Mouse (Mus musculus) kidney, embryonic 16.5 days (tissue): ENCODE data around the gene Pomt1. TPM values are rescaled to one million over a fixed set of nuclear protein-coding genes. Genes with fewer than 3 reads are reported as not detected.

ENCODE experiments used
- ATAC-seq: fragments of 200-750 bp; cut with Nextera tagmentation; 2 replicates; pipeline ENCODE4 v1.8.0; 2017; ENCODE audit warnings: moderate TSS enrichment; ENCODE audit not compliant: low FRiP score, low TSS enrichment
- H3K27ac ChIP-seq: fragments of 300-500 bp; sonication (generic); 2 replicates; pipeline ENCODE4 v1.5.1; 2014; ENCODE audit warnings: low read length
- H3K27me3 ChIP-seq: fragments of 300-500 bp; sonication (generic); 2 replicates; pipeline ENCODE4 v1.6.1; 2014; ENCODE audit warnings: low read length, control low read depth, mixed read lengths; ENCODE audit not compliant: insufficient read depth
- H3K36me3 ChIP-seq: fragments of 300-500 bp; sonication (generic); 2 replicates; pipeline ENCODE4 v1.6.1; 2014; ENCODE audit warnings: low read length, control low read depth, mixed read lengths; ENCODE audit not compliant: insufficient read depth
- H3K4me1 ChIP-seq: fragments of 300-500 bp; sonication (generic); 2 replicates; pipeline ENCODE4 v1.6.1; 2014; ENCODE audit warnings: low read length, control low read depth, mixed read lengths; ENCODE audit not compliant: insufficient read depth
- H3K4me2 ChIP-seq: fragments of 300-500 bp; sonication (generic); replicated peaks from 2 replicates; pipeline ENCODE4 v1.6.1; 2014; ENCODE audit warnings: low read depth, low read length
- H3K4me3 ChIP-seq: fragments of 300-500 bp; sonication (generic); 2 replicates; pipeline ENCODE4 v1.5.1; 2014; ENCODE audit warnings: mild to moderate bottlenecking, low read length
- H3K9ac ChIP-seq: fragments of 300-500 bp; sonication (generic); replicated peaks from 2 replicates; pipeline ENCODE4 v1.6.1; 2014; ENCODE audit warnings: low read length
- H3K9me3 ChIP-seq: fragments of 300-500 bp; sonication (generic); 2 replicates; pipeline ENCODE4 v1.6.1; 2016; ENCODE audit warnings: low read length, control low read depth
- WGBS: fragments of 180-500 bp; shearing (Covaris S2); extraction: QIAGEN DNeasy Blood & Tissue Kit; methylation state at CpG from one replicate; pipeline ENCODE4 v1.1.7; 2014; 5-methylcytosine and 5-hydroxymethylcytosine counted together
- polyA plus RNA-seq: library from polyadenylated mRNA; unstranded; fragments of >200 nt; fragmentation: Nextera tagmentation; extraction: Ambion mirVana; gene quantifications from 2 replicates; pipeline ENCODE4 v1.2.1, GENCODE M21; 2015

The Pomt1 gene
- polyA plus RNA-seq, 1 experiment from 2014 or later: 31.6 TPM

DNA sequence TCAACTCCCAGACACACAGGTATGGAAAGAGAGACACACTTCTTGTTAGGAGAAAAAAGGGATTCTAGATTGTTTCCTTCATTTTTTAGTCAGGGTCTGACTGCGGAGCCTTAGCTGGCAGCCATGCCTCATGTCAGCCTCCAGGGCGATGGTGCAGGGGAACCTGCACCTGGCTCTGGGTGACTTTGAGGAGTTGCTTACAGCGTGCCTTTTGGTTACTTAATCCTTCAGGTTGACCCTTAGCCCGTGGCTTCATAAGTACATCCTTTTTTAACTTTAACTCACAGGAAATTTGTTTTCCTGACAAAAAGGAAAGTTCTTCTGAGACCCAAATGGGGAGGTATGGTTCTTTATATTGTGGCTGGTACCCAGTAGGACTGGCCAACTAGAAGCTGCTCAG is 6.6 kb downstream of the Pomt1 start:
- Histone ChIP-seq H3K36me3 (peaks cover 14% of the 10 kb centered on the region), H3K4me1 (peaks cover 2% of the 10 kb centered on the region; the same call in 1 of the 2 replicates), H3K27me3 (no peaks in the 10 kb centered on the region), H3K4me2 (no peak overlapping the region), H3K9ac (no peak overlapping the region), H3K4me3 (no peak overlapping the region), H3K27ac (no peak overlapping the region), H3K9me3 (no peaks in the 10 kb centered on the region)
- no peak for ATAC-seq
- WGBS: 82% methylated on average over 4 of the region's 4 CpGs

DNA sequence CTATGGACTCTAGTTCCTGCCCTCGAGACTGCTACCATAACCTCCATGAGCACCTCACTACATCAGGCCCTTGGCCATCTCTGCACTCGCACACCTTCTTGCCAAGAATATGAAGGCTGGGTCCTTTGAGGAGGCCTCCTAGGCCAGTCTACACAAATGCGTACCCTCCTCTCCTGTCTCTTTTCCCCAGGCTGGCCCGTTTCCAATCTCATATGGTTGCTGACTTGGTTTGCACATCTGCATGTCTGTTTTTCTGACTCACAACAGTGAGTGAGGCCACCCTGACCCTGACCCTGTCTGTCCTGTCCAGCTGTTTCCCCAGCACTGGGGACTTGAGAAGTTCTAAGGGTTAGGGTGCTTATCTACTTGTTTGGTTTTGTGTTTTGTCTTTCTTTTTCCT is 10.4 kb downstream of the Pomt1 start:
- 80% methylated on average over 4 of the region's 4 CpGs for WGBS
- H3K36me3 ChIP-seq: peaks cover 31% of the 10 kb centered on the region

DNA sequence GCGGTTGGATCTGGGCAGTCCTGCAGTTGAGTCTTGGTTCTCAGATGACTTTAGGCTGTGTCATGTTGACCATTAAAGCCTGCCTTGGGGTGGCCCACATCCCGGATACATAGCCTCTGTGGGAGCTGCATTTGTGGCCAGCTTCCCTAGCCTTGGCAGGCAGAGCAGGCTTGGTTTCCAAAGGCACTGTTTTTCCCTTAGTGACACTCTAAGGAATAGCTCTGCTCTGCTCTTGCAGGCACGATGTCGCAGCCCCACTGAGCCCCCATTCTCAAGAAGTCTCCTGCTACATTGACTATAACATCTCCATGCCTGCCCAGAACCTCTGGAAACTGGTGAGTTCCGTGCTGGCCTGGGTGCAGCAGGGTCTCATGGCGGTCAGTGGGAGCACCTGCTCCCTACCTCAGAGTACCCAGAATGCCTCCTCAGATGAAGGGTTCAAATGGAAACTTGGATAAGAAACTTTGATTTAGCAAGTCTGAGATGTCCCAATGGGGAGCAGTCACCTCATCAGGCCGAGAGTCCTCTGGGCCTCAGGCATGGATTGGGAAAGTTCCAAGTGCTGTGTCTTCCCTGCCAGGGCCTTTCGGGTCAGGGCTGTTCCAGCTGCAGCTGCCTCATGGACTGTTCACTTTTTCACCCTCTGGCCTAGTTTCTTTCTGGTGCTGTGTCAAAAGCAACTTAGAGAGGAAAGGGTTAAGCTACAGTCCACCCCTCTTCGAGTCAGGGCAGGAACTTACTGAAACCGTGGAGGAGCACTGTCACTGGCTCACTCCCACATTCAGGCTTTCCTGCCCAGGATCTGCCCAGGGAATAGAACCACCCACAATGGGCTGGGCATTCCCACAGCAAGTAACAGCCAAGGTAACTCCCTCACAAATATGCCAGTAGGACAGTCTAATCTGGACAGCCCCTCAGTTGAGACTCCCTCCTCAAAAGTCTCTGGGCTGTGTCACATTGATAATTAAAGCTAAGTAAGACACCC is 12.3 kb downstream of the Pomt1 start:
- peaks cover 47% of the 10 kb centered on the region for H3K36me3 ChIP-seq
- no peaks in the 10 kb centered on the region for H3K9me3 ChIP-seq
- H3K27ac ChIP-seq: no peak overlapping the region
- no peak overlapping the region for H3K4me2 ChIP-seq
- 74% methylated on average over 10 of the region's 10 CpGs for WGBS
- no peak overlapping the region for H3K9ac ChIP-seq
- H3K4me1 ChIP-seq: no peaks in the 10 kb centered on the region
- no peak for ATAC-seq
- no peak overlapping the region for H3K4me3 ChIP-seq
- H3K27me3 ChIP-seq: no peaks in the 10 kb centered on the region

More for the DNA sequence above, 10.4 kb downstream of the Pomt1 start:
- Histone ChIP-seq H3K4me1 (no peaks in the 10 kb centered on the region), H3K27ac (no peak overlapping the region), H3K9me3 (no peaks in the 10 kb centered on the region), H3K4me2 (no peak overlapping the region), H3K27me3 (no peaks in the 10 kb centered on the region), H3K4me3 (no peak overlapping the region), H3K9ac (no peak overlapping the region)
- ATAC-seq: no peak

- Histone ChIP-seq H3K4me2 (no peak overlapping the region), H3K36me3 (peaks cover 52% of the 10 kb centered on the region), H3K9me3 (no peaks in the 10 kb centered on the region), H3K9ac (no peak overlapping the region), H3K27ac (no peak overlapping the region), H3K4me3 (no peak overlapping the region), H3K27me3 (no peaks in the 10 kb centered on the region), H3K4me1 (no peaks in the 10 kb centered on the region)
- WGBS: 86% methylated on average over 12 of the region's 12 CpGs
- ATAC-seq: no peak
Measured at GRCm38 (mm10) chr2:32251791-32252527, 15.6 kb downstream of the Pomt1 start.

- H3K4me2 ChIP-seq: no peak overlapping the region
- no peak overlapping the region for H3K4me3 ChIP-seq
- no peak for ATAC-seq
- H3K9me3 ChIP-seq: no peaks in the 10 kb centered on the region
- H3K27ac ChIP-seq: no peak overlapping the region
- H3K27me3 ChIP-seq: no peaks in the 10 kb centered on the region
- H3K9ac ChIP-seq: no peak overlapping the region
- H3K36me3 ChIP-seq: peaks cover 53% of the 10 kb centered on the region
- H3K4me1 ChIP-seq: no peaks in the 10 kb centered on the region
- WGBS: 90% methylated on average over 5 of the region's 5 CpGs
Measured at GRCm38 (mm10) chr2:32252658-32253057, 16.3 kb downstream of the Pomt1 start.

DNA sequence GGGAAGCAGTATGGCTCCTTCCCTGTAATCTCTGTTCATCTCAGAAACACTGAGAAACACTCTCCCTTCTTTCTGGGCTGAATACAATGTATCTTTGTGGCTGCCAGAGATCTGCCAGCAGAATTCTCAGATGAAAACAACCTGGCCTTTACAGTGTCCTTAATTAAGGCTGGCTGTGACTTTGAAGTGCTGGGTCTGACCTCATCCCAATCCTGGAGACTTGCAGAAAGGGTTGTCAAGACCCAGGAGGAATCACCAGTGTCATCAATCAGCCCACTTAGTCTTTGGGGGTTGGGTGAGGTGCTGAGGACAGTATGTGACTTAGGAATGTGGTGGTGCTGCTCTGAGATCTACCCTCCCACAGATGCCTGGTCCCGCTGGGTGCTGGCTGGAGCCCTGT is 17.0 kb downstream of the Pomt1 start:
- Histone ChIP-seq H3K9me3 (no peaks in the 10 kb centered on the region), H3K4me3 (no peak overlapping the region), H3K36me3 (peaks cover 50% of the 10 kb centered on the region), H3K4me1 (no peaks in the 10 kb centered on the region), H3K9ac (no peak overlapping the region), H3K27me3 (no peaks in the 10 kb centered on the region), H3K27ac (no peak overlapping the region), H3K4me2 (no peak overlapping the region)
- WGBS: 100% methylated on average over 1 of the region's 1 CpGs
- no peak for ATAC-seq

DNA sequence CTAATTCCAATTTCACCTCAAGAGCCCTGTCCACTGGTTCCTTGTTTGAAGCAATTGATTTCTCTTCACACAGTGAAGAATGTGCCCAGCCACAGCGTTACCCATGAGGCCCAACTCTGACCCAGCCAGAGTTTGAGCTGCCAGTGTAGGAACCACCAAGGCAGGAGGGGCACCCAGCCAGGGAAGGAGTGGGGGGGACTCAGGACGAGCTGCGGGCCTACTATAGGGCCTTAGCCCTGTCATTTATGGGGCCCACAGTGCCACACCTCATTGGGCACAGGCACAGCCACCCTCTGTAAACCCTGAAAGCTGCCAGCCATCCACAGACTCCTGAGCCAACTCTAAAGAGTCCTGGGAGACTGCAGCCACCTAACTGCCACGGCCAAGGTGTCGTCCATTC is 18.2 kb downstream of the Pomt1 start:
- Histone ChIP-seq H3K9ac (no peak overlapping the region), H3K4me2 (no peak overlapping the region), H3K9me3 (no peaks in the 10 kb centered on the region), H3K4me1 (peaks cover 8% of the 10 kb centered on the region), H3K4me3 (no peak overlapping the region), H3K27ac (no peak overlapping the region), H3K27me3 (no peaks in the 10 kb centered on the region), H3K36me3 (peaks cover 50% of the 10 kb centered on the region)
- 86% methylated on average over 5 of the region's 5 CpGs for WGBS
- ATAC-seq: no peak

DNA sequence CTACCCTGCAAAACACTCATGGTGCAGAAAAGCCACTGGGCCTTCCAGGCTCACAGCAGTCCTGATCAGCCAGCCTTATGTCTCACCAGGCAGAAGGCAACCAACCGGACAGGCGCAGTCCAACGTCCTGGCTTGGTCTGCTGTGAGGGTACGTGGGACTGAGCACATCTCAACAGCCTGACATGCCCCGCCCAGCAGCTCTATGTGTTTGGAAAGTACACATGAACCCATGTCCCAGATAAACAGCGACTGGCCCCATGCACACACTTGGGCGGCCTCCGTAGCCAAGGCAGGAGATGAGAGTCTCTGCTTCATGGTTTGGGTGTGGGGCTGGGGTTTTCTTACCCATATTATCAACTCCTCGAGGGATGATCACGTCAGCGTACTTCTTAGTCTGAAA is 19.9 kb downstream of the Pomt1 start:
- H3K4me1 ChIP-seq: peaks cover 8% of the 10 kb centered on the region
- no peaks in the 10 kb centered on the region for H3K9me3 ChIP-seq
- no peaks in the 10 kb centered on the region for H3K27me3 ChIP-seq
- peaks cover 41% of the 10 kb centered on the region for H3K36me3 ChIP-seq
- H3K9ac ChIP-seq: no peak overlapping the region
- no peak for ATAC-seq
- no peak overlapping the region for H3K4me3 ChIP-seq
- H3K4me2 ChIP-seq: no peak overlapping the region
- H3K27ac ChIP-seq: no peak overlapping the region
- 93% methylated on average over 11 of the region's 11 CpGs for WGBS

DNA sequence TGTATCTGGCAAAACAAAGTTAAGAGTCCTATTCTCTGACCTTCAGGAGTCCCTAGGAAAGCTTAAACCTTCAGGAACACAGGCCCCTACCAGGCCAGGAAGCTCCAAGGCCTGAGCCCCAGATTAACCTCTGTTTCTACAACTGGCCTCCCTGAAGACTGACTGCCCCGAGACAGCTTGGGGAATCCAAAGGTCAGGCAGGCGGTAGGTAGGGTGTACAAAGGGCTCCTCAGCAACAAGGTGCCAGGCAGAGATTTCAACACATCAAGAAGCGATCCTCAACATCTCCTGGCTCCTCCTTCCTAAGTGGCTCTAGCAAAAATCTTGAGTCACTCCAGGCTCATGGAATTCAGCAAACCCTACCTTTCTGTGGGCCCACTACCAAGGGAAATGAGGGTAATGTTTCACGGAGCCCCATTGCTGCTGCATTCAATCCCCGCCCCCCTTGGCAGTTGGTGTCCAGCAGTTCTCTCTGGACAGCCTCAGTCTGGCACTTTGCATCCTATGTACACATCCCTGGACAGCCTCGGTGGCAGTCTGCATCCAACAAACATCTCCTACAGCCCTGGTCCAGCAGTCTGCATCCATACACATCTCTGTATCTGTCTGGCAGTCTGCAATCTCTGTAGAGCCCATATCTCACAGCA is 22.6 kb downstream of the Pomt1 start:
- peak overlapping the region; percentile 81 for H3K4me3 ChIP-seq
- peak overlapping the region; percentile 74 for H3K9ac ChIP-seq
- peak overlapping the region; percentile 73 for H3K4me2 ChIP-seq
- H3K9me3 ChIP-seq: no peaks in the 10 kb centered on the region
- peaks cover 18% of the 10 kb centered on the region for H3K36me3 ChIP-seq
- no peak for ATAC-seq
- H3K4me1 ChIP-seq: peaks cover 8% of the 10 kb centered on the region
- no peaks in the 10 kb centered on the region for H3K27me3 ChIP-seq
- WGBS: 46% methylated on average over 6 of the region's 6 CpGs
- H3K27ac ChIP-seq: peak overlapping the region; percentile 43; the same call in 1 of the 2 replicates
